Mouse (Mus musculus): ENCODE data around the gene I830077J02Rik.
"Not testable (repeated sequence)": the region's sequence is repeated elsewhere in the genome, so short reads cannot be mapped to it uniquely, and the experiment has no call there.

The I830077J02Rik gene

DNA sequence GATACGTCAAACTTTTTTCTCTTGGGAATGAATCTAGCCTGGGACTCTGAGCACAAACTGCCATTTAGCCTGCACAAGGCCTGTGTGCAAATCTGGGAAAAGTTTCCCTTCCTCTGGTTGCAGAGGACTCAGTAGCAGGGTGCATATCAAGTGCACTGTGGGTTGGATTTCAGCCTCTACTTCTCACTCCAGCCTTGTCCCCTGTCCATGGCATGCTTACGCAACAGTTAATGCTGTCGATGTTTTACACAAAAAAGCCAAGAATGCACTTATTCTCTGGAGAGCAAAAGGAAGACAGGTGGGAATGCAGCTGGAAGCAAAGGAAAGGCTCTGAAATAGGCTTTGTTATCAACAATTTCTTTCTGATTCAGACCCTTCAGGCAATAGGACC, 14.1 kb downstream of the I830077J02Rik start:
- DNase-seq (ENCODE audit: low read depth): no peak

DNA sequence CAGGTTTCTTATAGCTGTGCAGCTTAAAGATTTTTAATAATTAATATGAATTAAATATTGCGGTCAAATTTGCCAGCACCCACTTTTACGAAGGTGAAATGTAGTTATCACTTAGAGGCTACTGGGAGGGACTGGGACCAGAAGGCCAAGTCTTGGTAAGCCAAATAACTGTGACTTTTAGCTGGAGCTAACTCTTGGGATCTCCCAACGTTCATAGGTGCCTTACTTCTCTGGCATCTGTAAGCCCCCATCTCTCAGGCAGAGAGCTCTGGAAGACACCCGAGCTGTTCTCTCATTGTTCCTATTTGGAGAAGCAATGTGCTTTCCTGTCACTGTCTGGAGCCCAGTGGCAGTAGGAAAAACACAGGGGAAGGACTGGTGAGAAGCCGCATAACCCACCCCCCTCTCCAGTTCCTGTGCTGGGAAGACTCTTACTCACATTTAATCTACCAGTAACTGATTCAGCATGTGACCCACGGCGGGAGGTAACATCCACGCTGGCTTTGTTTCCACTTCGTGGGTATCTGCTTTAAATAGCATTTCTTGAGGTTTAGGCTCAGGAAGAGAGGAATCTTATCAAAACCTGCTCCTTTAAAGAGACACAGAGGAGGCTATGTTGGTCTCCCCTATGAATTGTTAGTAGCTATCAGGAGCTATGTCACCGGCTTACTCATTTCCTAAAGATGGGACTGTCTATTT, 14.7 kb downstream of the I830077J02Rik start:
- DNase-seq (ENCODE audit: low read depth): no peak

DNA sequence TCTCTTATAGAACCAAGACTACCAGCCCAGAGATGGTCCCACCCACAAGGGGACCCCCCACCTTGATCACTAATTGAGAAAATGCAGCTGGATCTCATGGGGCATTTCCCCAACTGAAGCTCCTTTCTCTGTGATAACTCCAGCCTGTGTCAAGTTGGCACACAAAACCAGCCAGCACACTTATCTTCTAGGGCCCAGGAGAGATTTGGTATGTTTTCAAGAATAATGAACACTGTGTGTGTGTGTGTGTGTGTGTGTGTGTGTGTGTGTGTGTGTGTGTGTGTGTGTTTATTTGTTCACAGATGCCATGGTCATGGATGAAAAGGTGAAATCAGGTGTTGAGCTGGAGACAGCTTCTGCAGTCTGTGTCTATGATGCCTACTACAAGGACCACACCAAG, 16.0 kb downstream of the I830077J02Rik start:
- not testable (repeated sequence) for DNase-seq (ENCODE audit: low read depth)

DNA sequence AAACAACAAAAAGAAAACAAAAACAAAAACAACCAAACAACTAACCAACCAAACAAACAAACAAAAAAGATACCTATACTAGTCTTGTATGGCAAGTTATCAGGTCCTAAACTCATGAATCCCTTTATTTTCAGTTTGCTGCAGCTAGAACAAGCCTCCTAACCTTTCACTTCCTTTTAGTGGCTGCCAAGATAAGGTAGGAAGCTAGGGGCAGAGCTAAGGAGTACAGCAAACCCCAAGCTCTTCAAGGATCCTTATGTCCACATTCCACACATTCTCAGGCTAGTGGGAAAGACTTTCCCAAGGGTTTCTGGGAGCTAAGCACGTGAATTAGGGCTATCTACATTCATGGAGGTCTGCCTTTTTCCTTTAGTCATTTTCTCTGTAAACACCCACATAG, 17.2 kb downstream of the I830077J02Rik start:
- DNase-seq (ENCODE audit: low read depth): no peak

DNA sequence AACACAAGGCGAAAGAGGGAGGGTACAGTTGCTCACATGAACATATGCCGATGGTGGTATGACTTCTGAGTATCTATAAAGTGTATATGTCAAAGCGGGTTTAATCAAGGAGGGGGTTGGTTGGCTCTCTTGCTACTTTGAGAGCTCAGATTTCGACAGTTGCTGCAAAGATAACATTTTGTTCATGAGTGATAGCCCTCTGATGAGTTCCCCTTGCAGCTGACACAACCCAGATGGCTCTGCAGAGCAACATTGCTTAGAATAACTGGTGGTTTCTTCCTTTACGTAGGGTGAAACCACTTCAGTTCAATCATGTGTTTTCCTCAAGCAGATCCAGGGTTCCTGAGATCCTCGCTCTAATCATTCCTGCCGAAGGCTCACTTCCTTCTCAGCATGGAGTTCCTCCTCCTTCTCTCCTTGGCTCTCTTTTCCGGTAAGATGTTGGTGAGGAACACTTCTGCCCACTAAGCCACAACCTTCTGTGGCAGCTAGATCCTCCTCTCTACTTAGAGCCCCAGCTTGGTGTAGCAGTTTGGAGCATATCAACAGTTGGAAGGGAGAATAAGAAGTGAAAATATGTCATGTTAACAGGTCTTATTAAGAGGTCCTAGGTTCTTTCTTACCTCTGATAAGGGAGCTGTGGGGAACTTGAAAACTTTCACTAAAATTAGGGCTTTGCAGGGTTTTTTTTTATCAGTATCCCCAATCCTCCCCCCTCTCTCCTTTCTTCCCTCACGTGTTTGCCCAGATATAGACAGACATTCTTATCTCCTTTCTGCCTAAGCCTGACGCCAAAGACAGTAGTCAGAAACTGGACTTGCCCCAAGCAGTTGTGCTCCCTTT, 18.4 kb downstream of the I830077J02Rik start:
- DNase-seq (ENCODE audit: low read depth): no peak

DNA sequence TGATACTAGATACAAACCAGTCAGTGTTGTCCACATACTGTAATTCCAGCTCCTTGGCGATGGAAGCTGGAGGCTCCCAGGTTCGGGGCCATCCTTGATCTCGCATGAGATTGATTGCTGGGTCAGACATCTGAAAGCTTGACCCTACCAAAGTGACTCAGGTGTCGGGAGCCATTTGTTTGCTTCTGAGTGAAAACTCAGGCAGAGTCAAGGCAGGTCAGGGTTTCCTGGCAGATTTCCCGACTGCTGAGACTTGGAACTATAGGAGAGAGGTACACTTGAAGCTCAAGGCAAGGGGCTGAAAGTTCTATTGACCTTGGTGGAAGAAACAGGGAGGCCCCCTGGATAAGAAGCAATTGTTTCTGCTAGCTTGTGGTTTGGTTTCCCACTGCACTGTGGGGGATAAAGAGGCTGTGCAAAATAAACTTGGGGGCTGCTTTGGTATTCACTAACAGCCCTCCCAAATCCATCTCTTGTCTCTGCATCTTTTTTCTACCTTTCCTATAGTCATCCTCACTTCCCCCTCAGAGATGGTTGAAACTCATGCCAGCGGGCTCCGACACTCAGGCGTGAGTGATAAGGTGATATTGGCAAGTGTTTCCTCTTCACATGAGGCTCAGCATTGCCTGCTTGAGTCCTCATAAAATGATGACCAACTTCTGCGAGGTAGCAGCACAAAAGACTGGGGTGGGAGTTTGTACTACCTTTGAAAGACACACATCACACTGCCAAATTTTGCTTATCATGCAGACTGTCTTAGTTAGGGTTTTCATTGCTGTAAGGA, 20.2 kb downstream of the I830077J02Rik start:
- DNase-seq (ENCODE audit: low read depth): no peak

DNA sequence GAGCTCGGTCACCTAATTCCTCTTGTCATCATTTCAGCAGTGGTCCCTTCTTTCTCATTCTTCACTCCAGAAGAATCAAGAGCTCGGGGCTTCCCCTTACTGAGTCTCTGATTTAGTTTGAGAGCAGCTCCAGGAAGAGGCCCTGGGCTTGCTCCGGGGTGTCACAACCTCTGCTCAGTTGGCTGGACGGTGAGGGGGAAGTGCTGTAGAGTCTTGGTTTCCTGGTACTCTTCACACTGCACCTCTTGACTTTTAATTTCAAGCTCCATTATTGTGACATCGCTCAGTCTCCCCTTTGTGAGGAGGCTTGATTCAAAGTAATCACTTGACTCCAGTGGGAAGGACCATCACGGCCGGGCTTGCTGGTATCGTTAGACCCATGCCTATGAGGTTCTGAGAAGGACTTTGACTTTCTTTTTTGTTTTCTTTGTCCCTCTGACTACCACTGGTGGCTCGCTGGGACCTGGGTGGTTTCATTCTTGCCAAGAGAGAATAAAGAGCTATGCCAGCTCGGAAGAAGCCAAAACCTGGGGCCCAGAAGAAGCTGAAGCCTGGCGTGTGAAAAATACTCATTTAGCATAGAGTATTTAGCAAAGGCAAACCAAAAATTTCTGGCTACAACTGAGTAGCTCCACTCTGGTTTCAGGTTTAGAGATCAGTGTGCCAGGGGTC, 21.8 kb downstream of the I830077J02Rik start:
- DNase-seq (ENCODE audit: low read depth): peak; percentile 69

DNA sequence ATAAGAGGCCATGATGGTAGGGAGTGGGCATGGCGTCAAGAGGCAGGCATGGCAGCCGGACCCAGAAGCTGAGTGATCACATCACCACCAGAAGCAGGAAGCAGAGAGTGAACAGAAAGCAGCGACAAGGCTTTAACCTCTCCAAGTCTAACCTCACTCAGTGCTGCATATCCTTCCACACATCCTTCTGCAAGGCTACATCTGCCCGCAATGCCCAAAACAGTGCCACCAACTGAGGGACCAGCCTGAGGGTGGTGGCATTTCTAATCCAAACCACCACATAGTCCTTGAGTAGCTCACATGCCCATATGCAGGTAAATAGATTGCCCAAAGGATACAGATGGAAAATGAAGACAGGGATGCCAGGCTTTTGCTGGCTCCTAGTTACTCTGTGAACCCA, 23.5 kb downstream of the I830077J02Rik start:
- DNase-seq (ENCODE audit: low read depth): no peak

DNA sequence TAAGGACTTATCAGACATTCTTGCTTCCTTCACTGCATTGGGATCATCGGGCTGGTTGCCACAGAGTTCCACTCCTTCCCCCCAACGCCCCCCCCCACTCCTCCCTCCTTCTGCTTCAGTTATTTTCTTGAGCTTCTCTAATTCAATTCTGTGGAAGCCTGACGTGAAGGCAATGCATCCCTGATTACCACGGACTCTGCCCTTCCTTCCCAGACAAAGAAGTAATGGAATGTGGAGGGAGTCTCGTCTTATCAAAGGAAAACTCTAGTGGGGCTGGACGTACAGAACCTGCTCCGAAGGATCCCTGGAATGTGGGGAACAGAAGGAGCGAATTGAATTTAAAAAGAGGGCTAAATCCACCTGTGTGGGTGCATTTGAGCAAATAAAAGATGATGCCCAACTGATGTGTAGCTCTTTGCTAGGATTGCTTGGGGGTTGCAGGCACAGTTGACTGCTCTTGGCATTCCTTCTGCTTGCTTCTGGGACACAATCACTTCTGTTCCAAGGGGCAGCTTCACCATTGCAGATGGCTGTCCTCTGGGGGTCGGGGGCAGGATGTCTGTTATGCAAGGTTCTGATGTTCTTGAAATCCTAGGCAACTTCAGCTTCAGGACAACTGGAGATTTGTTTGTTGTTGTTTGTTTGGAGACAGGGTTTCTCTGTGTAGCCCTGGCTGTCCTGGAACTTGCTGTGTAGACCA, 24.4 kb downstream of the I830077J02Rik start:
- no peak for DNase-seq (ENCODE audit: low read depth)

DNA sequence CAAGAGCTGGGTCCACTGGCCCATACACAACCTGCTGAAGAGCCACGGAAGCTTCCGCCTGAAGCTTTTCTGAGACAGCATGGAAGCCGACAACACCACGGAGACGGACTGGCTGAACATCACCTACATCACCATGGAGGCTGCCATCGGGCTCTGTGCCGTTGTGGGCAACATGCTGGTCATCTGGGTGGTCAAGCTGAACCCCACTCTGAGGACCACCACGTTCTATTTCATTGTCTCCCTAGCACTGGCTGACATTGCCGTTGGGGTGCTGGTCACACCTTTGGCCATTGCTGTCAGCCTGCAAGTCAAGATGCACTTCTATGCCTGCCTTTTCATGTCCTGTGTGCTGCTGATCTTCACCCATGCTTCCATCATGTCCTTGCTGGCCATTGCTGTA, 27.7 kb downstream of the I830077J02Rik start:
- no peak for DNase-seq (ENCODE audit: low read depth)

DNA sequence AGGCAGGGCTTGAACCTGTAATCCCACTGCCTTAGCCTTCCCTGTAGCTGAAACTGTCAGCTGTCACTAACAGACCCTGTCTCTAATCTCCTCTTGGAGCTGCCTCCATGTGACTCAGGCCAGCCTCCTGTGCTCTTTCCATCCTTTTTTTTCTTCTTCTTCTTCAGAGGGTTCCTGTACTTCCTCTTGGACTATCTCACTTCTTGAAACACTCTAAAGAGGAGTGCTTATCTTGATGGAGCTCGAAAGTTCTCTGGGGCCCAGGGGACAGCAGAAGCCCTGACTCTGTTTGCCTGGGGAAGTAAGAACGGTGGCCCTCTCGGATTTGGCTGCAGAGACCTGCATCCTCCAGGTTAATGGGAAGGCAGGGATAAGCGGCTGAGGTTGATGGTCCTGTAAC, 28.3 kb downstream of the I830077J02Rik start:
- no peak for DNase-seq (ENCODE audit: low read depth)

DNA sequence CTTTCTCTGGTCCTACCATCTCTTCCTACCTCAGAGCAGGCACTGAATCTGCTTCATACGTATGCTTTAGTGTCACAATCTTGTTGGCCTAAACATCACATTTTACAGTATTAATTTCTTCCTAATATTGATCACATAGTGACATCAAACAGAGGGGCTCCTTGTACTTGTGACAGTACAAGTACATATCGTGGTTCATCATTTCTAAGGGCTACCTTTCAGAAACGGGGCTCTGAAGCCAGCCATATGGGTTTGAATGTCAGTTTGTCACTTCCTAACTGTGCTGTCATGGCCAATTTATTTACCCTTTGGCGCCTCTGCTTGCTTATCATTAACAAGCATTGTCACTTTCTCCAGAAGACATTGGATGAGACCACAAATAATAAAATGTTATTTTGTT, 31.0 kb downstream of the I830077J02Rik start:
- DNase-seq (ENCODE audit: low read depth): no peak

DNA sequence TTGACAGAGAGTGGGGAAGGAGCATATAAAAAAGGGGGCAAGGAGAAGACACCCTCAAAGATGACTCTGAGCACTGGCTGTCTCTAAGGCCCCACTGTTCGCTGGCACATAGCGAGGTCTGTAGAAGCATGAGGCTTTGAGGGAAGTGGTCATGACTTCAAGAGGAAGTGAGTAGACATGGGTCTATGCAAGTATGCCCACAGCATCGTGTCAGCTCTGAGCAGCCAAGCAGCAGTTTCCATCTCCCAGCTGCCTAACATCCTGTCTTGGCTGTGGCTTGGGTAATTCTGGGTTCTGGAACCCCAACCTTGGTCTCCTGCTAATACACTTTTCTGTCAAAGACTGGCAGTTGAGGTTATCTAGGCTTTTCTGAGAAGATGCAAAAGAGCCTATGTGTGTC, 31.7 kb downstream of the I830077J02Rik start:
- peak; percentile 59 for DNase-seq (ENCODE audit: low read depth)

DNA sequence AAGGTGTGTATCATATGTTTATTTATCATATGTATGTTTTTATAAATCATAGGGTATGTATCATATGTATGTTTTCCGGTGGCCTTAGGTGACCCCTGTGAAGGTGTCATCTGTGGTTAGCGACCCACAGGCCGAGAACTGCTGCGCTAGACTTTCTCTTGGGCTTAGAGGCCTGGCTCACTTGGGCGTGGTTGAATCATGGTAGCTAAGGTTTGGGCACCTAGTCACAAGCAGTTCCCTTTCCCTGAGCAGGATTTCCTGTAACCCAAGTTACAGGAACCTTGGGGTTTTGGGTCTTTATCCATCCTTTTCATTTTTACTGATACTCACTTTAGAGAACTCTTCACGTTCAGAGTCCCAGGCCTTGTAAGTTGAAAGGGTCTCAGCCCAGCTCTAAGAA, 32.2 kb downstream of the I830077J02Rik start:
- peak; percentile 33 for DNase-seq (ENCODE audit: low read depth)

DNA sequence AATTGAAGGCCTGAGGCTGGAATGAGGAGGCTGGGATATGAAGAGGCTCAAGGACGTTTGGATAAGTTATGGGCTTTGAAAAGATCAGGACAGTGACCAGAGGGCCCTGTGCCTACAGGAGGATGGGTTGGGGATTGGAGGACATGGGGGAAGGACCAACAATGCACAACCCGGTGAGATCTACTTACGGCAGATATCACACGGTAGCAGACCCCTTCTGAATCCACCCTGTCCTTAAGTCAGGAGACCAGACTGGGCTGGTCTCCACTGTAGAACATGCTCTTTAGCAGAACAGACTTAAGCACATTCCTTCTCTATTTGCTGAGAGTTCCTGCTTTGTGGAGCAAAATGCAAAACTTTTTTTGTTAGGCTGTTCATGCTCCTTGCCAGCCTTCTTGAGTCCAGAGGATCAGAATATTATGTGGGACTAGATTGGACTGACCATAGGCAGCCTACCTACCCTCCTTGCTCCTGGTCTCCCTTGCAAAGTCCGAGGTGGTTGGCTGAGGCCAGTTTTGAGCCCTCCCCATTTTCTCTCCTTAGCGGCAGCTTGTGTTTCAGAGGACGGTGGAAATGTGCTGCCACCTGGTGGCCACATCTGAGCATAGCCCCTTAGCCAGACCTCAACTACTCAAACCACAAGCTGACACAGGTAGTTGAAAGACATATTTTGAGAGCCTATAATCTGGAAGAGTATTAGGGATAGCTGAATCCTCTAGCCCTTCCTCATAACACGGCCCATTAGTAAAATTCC, 32.9 kb downstream of the I830077J02Rik start:
- peak; percentile 93 for DNase-seq (ENCODE audit: low read depth)

DNA sequence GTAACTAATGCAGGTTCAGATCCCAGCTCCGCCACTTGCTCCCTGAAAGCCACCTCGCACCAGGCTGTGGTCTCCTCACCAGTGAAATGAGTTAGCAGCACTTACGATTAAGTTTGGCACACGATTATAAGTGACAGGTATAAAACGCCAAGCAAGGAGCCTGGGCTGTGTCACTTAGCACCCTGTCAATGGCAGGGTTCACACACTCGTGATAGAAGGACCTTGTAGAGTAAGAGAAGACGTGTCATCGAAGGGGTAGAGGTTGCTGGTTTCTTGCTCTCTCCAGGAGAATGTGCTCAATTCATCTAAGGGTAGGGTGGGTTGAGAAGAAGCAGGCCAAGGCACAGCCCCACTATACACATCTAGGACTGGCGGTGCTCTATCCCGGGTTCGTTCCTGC, 33.6 kb downstream of the I830077J02Rik start:
- DNase-seq (ENCODE audit: low read depth): no peak

DNA sequence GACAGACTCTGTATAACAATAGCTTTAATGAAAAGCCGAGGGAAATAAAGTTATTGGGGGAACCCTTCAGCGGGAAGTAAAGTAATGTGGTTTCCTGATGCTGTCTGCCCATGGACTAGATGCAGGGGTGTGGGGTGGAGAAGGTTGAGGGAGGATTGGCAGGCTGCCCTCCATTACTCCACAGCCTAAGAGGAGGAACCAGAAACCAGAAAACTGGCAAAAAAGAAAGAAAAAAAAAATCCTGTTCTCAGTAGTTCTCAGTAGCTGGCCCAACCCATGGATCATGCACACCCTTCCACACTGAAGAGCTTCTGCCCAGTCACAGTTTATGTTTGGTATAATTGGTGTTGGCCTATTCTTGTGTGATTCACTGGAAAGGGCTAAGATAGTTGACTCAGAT, 34.1 kb downstream of the I830077J02Rik start:
- no peak for DNase-seq (ENCODE audit: low read depth)

DNA sequence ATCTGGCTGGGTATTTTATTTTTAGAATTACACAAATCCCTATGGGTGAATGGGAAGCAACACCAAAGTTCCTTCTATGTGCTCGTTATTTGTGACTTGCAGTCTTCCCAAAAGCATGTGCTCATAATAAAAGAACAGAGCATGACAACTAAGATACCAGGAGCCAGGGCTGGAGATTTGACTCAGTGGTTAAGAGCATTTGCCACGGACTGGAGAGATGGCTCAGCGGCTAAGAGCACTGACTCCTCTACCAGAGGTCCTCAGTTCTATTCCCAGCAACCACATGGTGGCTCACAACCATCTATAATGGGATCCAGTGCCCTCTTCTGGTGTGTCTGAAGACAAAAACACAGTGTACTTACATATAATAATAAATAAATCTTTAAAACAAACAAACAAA, 35.7 kb downstream of the I830077J02Rik start:
- no peak for DNase-seq (ENCODE audit: low read depth)

DNA sequence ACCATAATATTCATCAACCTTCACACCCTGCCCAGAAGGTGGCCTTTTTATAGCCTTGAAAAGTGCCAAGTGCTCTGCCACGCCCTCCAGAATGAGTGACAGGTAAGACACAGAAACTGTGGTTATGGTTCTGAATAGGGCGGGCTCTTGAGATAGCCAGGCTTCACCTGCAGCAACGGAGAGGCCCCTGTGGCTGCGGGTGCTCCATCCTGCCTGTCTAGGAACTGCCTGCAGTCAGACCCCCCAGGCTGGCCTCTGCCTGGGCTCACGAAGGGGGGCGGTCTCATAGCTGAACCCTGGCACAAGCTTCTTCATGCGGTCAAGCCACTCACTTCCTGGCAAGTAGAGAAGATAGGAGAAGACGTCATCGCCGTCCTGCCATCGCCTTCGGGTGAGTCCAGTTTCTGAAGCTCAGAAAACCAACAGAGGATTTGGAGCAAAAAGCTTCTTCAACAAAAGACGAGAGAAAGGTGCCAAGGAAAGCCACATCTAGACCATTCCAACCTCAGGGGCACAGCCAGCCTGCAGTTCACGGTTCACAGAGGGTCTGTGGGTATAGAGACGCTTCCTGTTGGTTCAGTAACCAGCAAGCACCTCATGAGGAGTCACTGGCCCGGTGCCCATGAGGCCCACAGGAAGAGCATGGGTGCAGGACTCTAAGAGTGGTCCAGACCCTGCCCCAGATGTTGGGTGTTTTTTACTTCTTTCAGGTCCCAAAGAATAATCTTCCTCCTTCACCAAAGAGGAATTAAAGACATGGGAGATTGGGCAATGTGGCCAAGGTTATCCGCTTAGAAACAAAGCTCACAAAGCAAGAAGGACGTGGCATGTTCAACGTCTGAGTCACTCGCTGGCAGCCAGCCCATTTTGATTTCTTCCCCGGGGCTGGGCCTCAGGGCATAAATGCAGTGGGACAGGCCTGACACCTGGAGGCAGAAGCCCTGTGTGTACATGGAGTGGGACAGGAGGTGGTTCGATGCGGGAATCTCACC, 37.6 kb downstream of the I830077J02Rik start:
- peak; percentile 91 for DNase-seq (ENCODE audit: low read depth)
